Mouse (Mus musculus) myocyte (in vitro differentiated cells): ENCODE results near the gene Cox15.

Source experiments
- CEBPB ChIP-seq: IDR thresholded peaks from 2 replicates; pipeline ENCODE4 v1.6.1; 2011; ENCODE audit warnings: mild to moderate bottlenecking, moderate library complexity; ENCODE audit not compliant: poor library complexity, insufficient read depth, severe bottlenecking
- E2F4 ChIP-seq: IDR thresholded peaks from one replicate; pipeline ENCODE4 v1.6.1; 2011; ENCODE audit warnings: mild to moderate bottlenecking, control low read depth, moderate library complexity; ENCODE audit not compliant: insufficient read depth
- MAX ChIP-seq: IDR thresholded peaks from one replicate; pipeline ENCODE4 v1.6.1; 2011; ENCODE audit warnings: low read depth, mild to moderate bottlenecking, control low read depth
- MYOD1 ChIP-seq, 3 experiments: IDR thresholded peaks; one replicate each; pipeline ENCODE4 v1.6.1; 2011; ENCODE audit warnings: control low read depth in 2 of 3, low read depth in 2 of 3, mild to moderate bottlenecking in 2 of 3, moderate library complexity in 1 of 3; ENCODE audit not compliant: insufficient read length in 2 of 3, control insufficient read depth in 1 of 3
- MYOG ChIP-seq, 3 experiments: IDR thresholded peaks; one replicate each; pipeline ENCODE4 v1.6.1; 2011; ENCODE audit warnings: control low read depth in 2 of 3, low read depth in 2 of 3, mild to moderate bottlenecking in 2 of 3; ENCODE audit not compliant: insufficient read length in 2 of 3, control insufficient read depth in 1 of 3, insufficient read depth in 1 of 3
- POLR2A ChIP-seq: IDR thresholded peaks from one replicate; pipeline ENCODE4 v1.6.1; 2011; ENCODE audit warnings: low read depth, mild to moderate bottlenecking, control low read depth, moderate library complexity; ENCODE audit not compliant: insufficient read length
- POLR2AphosphoS2 ChIP-seq: IDR thresholded peaks from one replicate; pipeline ENCODE4 v1.6.1; 2011; ENCODE audit warnings: low read depth, control low read depth; ENCODE audit not compliant: insufficient read length
- REST ChIP-seq: IDR thresholded peaks from one replicate; pipeline ENCODE4 v1.6.1; 2011; ENCODE audit warnings: mild to moderate bottlenecking, control low read depth, moderate library complexity; ENCODE audit not compliant: insufficient read depth, insufficient read length
- SRF ChIP-seq: IDR thresholded peaks from one replicate; pipeline ENCODE4 v1.6.1; 2011; ENCODE audit warnings: low read depth; ENCODE audit not compliant: control insufficient read depth, insufficient read length
- TCF12 ChIP-seq: IDR thresholded peaks from one replicate; pipeline ENCODE4 v1.6.1; 2011; ENCODE audit warnings: mild to moderate bottlenecking, control low read depth; ENCODE audit not compliant: poor library complexity, insufficient read depth, severe bottlenecking
- TCF3 ChIP-seq: IDR thresholded peaks from one replicate; pipeline ENCODE4 v1.6.1; 2011; ENCODE audit warnings: low read depth, control low read depth; ENCODE audit not compliant: insufficient read length
- USF1 ChIP-seq: IDR thresholded peaks from one replicate; pipeline ENCODE4 v1.6.1; 2011; ENCODE audit warnings: low read depth, mild to moderate bottlenecking, control low read depth, moderate library complexity

DNA sequence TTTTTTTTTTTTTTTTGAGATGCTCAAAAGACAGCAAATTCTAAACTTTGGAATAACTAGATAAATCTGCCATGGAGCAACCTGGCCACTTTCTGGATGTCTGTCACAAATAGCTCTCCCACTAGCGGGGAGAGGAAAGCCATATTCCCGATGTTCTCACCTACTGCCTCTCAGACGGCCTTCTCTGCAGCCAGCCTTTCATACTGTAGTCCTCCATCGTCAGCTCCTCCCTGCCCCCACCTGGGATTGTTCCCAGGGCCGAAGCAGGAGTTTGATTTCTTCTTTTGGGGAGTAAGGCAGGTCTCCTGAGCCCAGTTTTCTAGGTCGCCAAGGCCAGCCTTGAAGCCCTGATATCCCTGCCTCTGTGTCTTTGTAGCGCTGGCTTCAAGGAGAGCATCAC is 21.6 kb downstream of the Cox15 start:
- TF ChIP-seq USF1 (no peak), MAX (no peak), POLR2A (no peak), MYOD1 (IDR thresholded peaks at IDR 0.05; ENCODE audit: control insufficient read depth in 1 of 3, insufficient read length in 2 of 3, low read depth in 2 of 3) (no peak), CEBPB (no peak), TCF12 (no peak), MYOG (IDR thresholded peaks at IDR 0.05; ENCODE audit: control insufficient read depth in 1 of 3, insufficient read depth in 1 of 3, insufficient read length in 2 of 3, low read depth in 2 of 3) (no peak), TCF3 (no peak), E2F4 (no peak), REST (no peak), SRF (no peak), POLR2AphosphoS2 (no peak)
